Comparison of ENCODE assay signal across 8 mouse cellular contexts in genomic region chr14:24500845-24501186, GRCm38 (mm10). TPM values are rescaled to one million over a fixed set of nuclear protein-coding genes. Genes with fewer than 3 reads are reported as not detected.
A peak's percentile ranks its signal among the peaks of the same experiment; 100 is the strongest.
DNase-seq lines count a peak whose midpoint lies in the region; ATAC-seq lines count a peak whose summit lies in the region.

No protein-coding gene starts in this region.

- H3K9ac ChIP-seq in heart, embryonic 15.5 days: peak overlapping the region; percentile 14; the same call in 1 of the 2 replicates
- peak overlapping the region; percentile 48 for H3K9ac ChIP-seq in embryonic facial prominence, embryonic 12.5 days
- peak overlapping the region; percentile 8 for H3K9ac ChIP-seq in hindbrain, embryonic 16.5 days (ENCODE audit: low read depth, low read length)
- peak overlapping the region; percentile 42; the same call in 1 of the 2 replicates for H3K9ac ChIP-seq in midbrain, embryonic 14.5 days (replicated peaks; ENCODE audit: low read length)

- H3K4me3 ChIP-seq in heart, embryonic 15.5 days: peak overlapping the region; percentile 27
- H3K4me3 ChIP-seq in embryonic facial prominence, embryonic 12.5 days: no peak overlapping the region
- no peak overlapping the region; the same call in 1 of the 2 replicates for H3K4me3 ChIP-seq in hindbrain, embryonic 16.5 days (ENCODE audit: low read length)
- H3K4me3 ChIP-seq in midbrain, embryonic 14.5 days (replicated peaks; ENCODE audit: low read depth, low read length): no peak overlapping the region

- no peaks in the 10 kb centered on the region for H3K9me3 ChIP-seq in heart, embryonic 15.5 days (replicated peaks)
- H3K9me3 ChIP-seq in embryonic facial prominence, embryonic 12.5 days: 0 out of 2 replicates have a peak, but pooled peaks cover 2% of the 10 kb centered on the region
- no peaks in the 10 kb centered on the region for H3K9me3 ChIP-seq in hindbrain, embryonic 16.5 days (ENCODE audit: control insufficient read depth, low read length)
- H3K9me3 ChIP-seq in midbrain, embryonic 14.5 days (ENCODE audit: control insufficient read depth, low read length): no peaks in the 10 kb centered on the region

- no peaks in the 10 kb centered on the region for H3K27me3 ChIP-seq in heart, embryonic 15.5 days
- no peaks in the 10 kb centered on the region for H3K27me3 ChIP-seq in embryonic facial prominence, embryonic 12.5 days
- no peaks in the 10 kb centered on the region for H3K27me3 ChIP-seq in hindbrain, embryonic 16.5 days (replicated peaks; ENCODE audit: control insufficient read depth, insufficient read depth, low read length)
- H3K27me3 ChIP-seq in midbrain, embryonic 14.5 days (ENCODE audit: control insufficient read depth, insufficient read depth, low read length): no peaks in the 10 kb centered on the region

- WGBS in heart, embryonic 15.5 days: 18% methylated on average over 8 of the region's 8 CpGs
- 10% methylated on average over 8 of the region's 8 CpGs for WGBS in embryonic facial prominence, embryonic 12.5 days
- WGBS in hindbrain, embryonic 16.5 days: 3% methylated on average over 8 of the region's 8 CpGs
- WGBS in midbrain, embryonic 14.5 days: 2% methylated on average over 8 of the region's 8 CpGs

- H3K27ac ChIP-seq in heart, embryonic 15.5 days: peak overlapping the region; percentile 8; the same call in 1 of the 2 replicates
- H3K27ac ChIP-seq in embryonic facial prominence, embryonic 12.5 days: peak overlapping the region; percentile 58
- peak overlapping the region; percentile 88 for H3K27ac ChIP-seq in hindbrain, embryonic 16.5 days (ENCODE audit: low read depth, low read length)
- peak overlapping the region; percentile 92 for H3K27ac ChIP-seq in midbrain, embryonic 14.5 days (replicated peaks; ENCODE audit: low read depth, low read length)

- peak overlapping the region; percentile 53 for H3K4me2 ChIP-seq in heart, embryonic 15.5 days
- peak overlapping the region; percentile 35 for H3K4me2 ChIP-seq in embryonic facial prominence, embryonic 12.5 days (replicated peaks)
- peak overlapping the region; percentile 44 for H3K4me2 ChIP-seq in hindbrain, embryonic 16.5 days (ENCODE audit: low read length)
- peak overlapping the region; percentile 24; the same call in 1 of the 2 replicates for H3K4me2 ChIP-seq in midbrain, embryonic 14.5 days (ENCODE audit: low read length)

- H3K4me1 ChIP-seq in heart, embryonic 15.5 days (replicated peaks): peaks cover 10% of the 10 kb centered on the region
- peaks cover 8% of the 10 kb centered on the region; the same call in 1 of the 2 replicates for H3K4me1 ChIP-seq in embryonic facial prominence, embryonic 12.5 days
- peaks cover 8% of the 10 kb centered on the region for H3K4me1 ChIP-seq in hindbrain, embryonic 16.5 days (ENCODE audit: control insufficient read depth, insufficient read depth, low read depth, low read length)
- H3K4me1 ChIP-seq in midbrain, embryonic 14.5 days (ENCODE audit: control insufficient read depth, insufficient read depth, low read length): peaks cover 14% of the 10 kb centered on the region

- peaks cover 31% of the 10 kb centered on the region for H3K36me3 ChIP-seq in heart, embryonic 15.5 days
- H3K36me3 ChIP-seq in embryonic facial prominence, embryonic 12.5 days: peaks cover 35% of the 10 kb centered on the region
- H3K36me3 ChIP-seq in hindbrain, embryonic 16.5 days (ENCODE audit: control insufficient read depth, insufficient read depth, low read length): peaks cover 27% of the 10 kb centered on the region
- H3K36me3 ChIP-seq in midbrain, embryonic 14.5 days (ENCODE audit: control insufficient read depth, insufficient read depth, low read length): peaks cover 37% of the 10 kb centered on the region

- no peak for ATAC-seq in heart, embryonic 15.5 days (replicated peaks; ENCODE audit: insufficient number of reproducible peaks, insufficient read depth, low FRiP score, low read depth)
- ATAC-seq in embryonic facial prominence, embryonic 12.5 days (ENCODE audit: insufficient number of reproducible peaks, insufficient read depth, low FRiP score, low TSS enrichment): no peak
- ATAC-seq in hindbrain, embryonic 16.5 days: peak; percentile 65
- peak; percentile 66; the same call in 1 of the 2 replicates for ATAC-seq in midbrain, embryonic 14.5 days (ENCODE audit: low FRiP score, low TSS enrichment)
- no peak for ATAC-seq in erythroid progenitor cell, adult 5-6 weeks (replicated peaks; ENCODE audit: low FRiP score, poor library complexity, severe bottlenecking)

- no peak for DNase-seq in heart, adult 18-20 months
- no peak for DNase-seq in midbrain, embryonic 14.5 days
- no peak for DNase-seq in spleen, postnatal 14 days (ENCODE audit: low spot score in 2 of 2)
- no peak for DNase-seq in cerebellum, postnatal 14 days

RNA-seq across cellular contexts. Expression of gene Rps24, which starts 13.9 kb away (rescaled TPM):
- 442 and 576 TPM in 2 replicates for polyA plus RNA-seq in heart, embryonic 15.5 days (2015; fragmentation: Nextera tagmentation; extraction: Ambion mirVana)
- 1,000 to 10,000 TPM in 1 of 2 experiments, 100 to 1,000 TPM in 1; 943 to 1,031 TPM for total RNA-seq in heart, adult 18-20 months (2021)
- 1,139 and 1,150 TPM in 2 replicates for polyA plus RNA-seq in embryonic facial prominence, embryonic 12.5 days (2016; fragmentation: Nextera tagmentation; extraction: Ambion mirVana)
- polyA plus RNA-seq in hindbrain, embryonic 16.5 days (2015; fragmentation: Nextera tagmentation; extraction: Ambion mirVana): 456 and 490 TPM in 2 replicates
- polyA plus RNA-seq in midbrain, embryonic 14.5 days (2014; fragmentation: Nextera tagmentation; extraction: Ambion mirVana): 772 and 791 TPM in 2 replicates
- 1,164 and 1,524 TPM in 2 replicates for total RNA-seq in erythroid progenitor cell, adult 5-6 weeks (2015; ENCODE audit: low replicate concordance)
- 700 and 940 TPM in 2 replicates for total RNA-seq in erythroid progenitor cell, adult 5-6 weeks (2017; ENCODE audit: low replicate concordance)

RNA-seq across cellular contexts. Expression of gene Polr3a, which starts 14.0 kb away (rescaled TPM):
- polyA plus RNA-seq in heart, embryonic 15.5 days (2015; fragmentation: Nextera tagmentation; extraction: Ambion mirVana): 11.9 and 13.5 TPM in 2 replicates
- 10 to 100 TPM; 12.9 to 13.8 TPM for total RNA-seq in heart, adult 18-20 months (2021)
- 22.2 and 24.9 TPM in 2 replicates for polyA plus RNA-seq in embryonic facial prominence, embryonic 12.5 days (2016; fragmentation: Nextera tagmentation; extraction: Ambion mirVana)
- 16.5 and 18.4 TPM in 2 replicates for polyA plus RNA-seq in hindbrain, embryonic 16.5 days (2015; fragmentation: Nextera tagmentation; extraction: Ambion mirVana)
- polyA plus RNA-seq in midbrain, embryonic 14.5 days (2014; fragmentation: Nextera tagmentation; extraction: Ambion mirVana): 21.0 and 23.1 TPM in 2 replicates
- 6.5 and 34.8 TPM in 2 replicates for total RNA-seq in erythroid progenitor cell, adult 5-6 weeks (2015; ENCODE audit: low replicate concordance)
- total RNA-seq in erythroid progenitor cell, adult 5-6 weeks (2017; ENCODE audit: low replicate concordance): 3.7 and 8.2 TPM in 2 replicates

Comparison
In these comparisons a context has a peak if more than half of its experiments do, and no peak if none do; other contexts are left out.
1. ATAC-seq: peak in hindbrain, embryonic 16.5 days (single experiment) and midbrain, embryonic 14.5 days (single experiment); none in heart, embryonic 15.5 days (single experiment), embryonic facial prominence, embryonic 12.5 days (single experiment) and erythroid progenitor cell, adult 5-6 weeks (single experiment).
2. H3K27ac ChIP-seq: peak in every context shown above with its lines; median percentile 92 in midbrain, embryonic 14.5 days; 88 in hindbrain, embryonic 16.5 days; 58 in embryonic facial prominence, embryonic 12.5 days; 8 in heart, embryonic 15.5 days.
3. Peak in every context shown above with its lines, with median percentiles within 50 percentile points of each other: H3K4me2 ChIP-seq and H3K9ac ChIP-seq.